Mouse (Mus musculus) testis, postnatal 10 days (tissue): ENCODE measurements around the gene Tctn1.
A peak's percentile ranks its signal among the peaks of the same experiment; 100 is the strongest.
"Not testable (repeated sequence)": the region's sequence is repeated elsewhere in the genome, so short reads cannot be mapped to it uniquely, and the experiment has no call there.

Source experiments
- DNase-seq: peaks from one replicate; pipeline ENCODE4 v3.0.0; 2021; ENCODE audit warnings: low spot score

Tctn1 gene

DNA sequence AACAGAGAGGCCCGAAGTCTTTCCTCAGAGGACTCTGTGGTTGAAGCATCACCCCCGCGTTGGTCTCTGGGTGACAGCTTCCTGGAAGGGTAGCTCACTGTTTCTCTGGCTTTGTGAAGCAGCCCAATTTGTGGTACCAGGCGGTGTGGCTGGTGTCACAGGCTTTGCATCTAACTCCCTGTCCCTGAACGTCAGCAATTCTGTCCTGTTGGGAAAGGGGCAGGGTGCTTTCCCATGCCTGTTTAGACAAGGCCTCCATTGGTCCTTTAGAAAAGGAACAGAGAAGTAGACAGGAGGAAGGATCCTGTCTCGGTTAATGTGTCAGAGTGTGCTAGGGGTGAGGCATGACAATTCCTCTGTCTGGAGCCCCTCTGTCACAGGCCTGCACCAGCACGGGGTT is 45.3 kb downstream of the Tctn1 start:
- DNase-seq: no peak

DNA sequence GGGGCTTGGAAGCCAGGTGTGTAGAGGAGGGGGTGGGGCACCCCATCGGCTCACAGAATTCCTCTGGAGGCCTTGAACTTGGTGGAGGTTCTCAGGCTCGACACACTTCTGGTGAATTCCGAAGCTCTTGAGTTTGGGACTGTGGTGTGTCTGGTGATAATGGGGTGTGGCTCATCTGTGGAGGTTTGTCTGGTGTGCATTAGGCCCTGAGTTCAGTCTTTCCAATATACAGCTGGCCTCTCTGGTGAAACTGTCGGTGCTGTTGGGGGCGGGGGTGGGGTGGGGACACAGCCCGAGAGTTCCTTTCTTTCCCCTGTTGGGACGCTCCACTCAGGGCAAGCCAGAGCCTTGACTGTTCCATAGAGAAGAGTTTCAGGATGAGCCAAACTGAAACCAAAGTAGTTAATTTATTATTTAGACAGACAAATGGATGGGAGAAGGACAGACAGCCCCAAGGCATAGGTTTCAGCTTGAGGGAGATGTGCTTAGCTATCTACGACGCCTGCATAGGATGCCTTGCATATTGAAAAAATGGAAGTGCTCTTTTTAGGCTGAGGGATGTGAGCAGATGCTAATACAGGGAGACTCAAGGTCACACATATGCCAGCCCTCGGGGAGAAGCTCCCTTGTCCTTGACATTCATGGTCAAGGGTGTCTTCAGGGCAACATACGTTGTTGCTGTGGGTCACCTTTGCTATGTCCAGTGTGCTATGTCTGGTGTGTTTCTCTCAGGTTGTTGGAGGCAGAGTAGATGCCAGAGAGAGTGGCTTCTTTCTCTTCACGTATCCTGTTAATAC is 46.0 kb downstream of the Tctn1 start:
- DNase-seq: no peak

DNA sequence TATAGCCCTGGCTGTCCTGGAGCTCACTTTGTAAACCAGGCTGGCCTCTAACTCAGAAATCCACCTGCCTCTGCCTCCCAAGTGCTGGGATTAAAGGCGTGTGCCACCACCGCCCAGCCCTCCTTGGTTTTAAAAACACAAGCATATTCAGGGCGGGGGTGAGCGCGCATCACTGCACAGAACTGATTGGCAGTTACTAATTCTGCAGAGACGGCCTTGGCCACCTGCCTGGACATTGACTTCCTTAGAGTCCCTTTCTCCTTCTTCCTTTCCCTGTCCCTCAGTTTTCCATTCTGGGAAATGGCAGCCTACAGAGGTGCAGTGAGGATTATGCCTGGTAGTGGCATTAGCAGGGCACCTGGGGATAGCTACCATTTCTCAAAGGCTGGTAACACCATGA is 46.6 kb downstream of the Tctn1 start:
- DNase-seq: no peak

DNA sequence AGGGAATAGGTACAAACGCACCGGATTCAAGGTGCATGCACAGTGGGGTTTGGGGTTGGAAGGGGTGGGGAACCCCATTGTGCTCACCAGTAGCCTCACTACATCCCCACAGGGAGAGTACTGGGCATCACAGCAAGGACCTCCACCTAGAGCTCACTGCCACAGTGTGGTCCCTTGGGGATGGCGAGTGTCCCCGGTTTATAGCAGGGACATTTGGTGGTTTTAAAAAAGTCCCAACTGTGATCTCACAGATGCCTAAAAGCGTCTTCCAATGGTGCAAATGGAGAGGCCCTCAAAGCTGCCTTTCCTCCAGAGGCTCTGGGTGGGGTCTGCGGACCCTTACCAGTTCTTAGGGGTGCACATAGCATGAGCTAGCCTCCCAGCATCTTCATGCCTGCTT is 50.4 kb downstream of the Tctn1 start:
- DNase-seq: no peak

DNA sequence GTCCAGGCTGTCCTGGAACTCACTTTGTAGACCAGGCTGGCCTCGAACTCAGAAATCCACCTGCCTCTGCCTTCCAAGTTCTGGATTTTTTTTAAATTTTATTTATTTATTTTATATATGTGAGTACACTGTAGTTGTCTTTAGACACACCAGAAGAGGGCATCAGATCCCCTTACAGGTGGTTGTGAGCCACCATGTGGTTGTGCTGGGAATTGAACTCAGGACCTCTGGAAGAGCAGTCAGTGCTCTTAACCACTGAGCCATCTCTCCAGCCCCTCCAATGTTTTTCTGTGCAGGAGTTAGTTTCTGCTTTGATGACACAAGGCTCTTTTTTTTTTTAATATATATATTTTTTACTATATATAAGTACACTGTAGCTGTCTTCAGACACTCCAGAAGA is 51.4 kb downstream of the Tctn1 start:
- DNase-seq: not testable (repeated sequence)

DNA sequence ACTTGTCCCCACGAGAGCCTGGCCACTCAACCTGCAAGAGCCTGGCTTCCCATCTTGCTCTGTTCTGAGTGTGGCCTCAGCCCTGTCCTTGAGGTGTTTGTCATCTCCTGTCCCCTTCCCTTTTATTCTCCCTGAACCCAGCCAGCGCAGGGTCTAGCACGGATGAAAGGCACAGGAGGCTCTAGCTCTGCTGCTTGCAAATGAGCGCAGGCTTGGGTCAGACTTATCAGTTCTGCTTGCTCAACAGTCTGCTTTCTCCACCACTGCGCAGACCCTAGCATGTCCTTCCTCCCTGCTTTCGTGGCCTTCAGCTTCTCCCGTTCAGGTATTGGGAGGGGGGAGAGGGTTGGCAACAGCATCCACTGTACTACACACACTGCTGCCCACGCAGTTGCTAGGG is 52.1 kb downstream of the Tctn1 start:
- DNase-seq: no peak

DNA sequence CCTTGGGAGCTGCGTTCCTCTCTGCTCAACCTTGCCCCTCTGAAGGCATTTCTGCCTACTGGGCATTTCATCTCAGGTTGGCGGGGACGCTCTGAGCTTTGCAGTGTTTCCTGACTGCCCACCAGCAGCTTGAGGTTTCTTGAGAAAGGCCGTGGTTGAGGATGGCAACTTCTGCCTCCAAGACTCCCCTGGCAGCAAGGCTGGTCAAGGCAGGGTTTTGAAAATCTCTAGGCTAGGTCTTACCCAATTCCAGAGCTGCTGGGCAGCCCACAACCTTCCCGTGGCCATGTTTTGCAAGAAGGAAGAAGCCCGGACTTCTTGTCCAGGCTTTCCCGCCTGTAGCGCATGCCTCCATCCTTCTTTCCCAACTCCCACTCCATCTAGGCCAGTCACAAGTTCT is 53.4 kb downstream of the Tctn1 start:
- DNase-seq: no peak

DNA sequence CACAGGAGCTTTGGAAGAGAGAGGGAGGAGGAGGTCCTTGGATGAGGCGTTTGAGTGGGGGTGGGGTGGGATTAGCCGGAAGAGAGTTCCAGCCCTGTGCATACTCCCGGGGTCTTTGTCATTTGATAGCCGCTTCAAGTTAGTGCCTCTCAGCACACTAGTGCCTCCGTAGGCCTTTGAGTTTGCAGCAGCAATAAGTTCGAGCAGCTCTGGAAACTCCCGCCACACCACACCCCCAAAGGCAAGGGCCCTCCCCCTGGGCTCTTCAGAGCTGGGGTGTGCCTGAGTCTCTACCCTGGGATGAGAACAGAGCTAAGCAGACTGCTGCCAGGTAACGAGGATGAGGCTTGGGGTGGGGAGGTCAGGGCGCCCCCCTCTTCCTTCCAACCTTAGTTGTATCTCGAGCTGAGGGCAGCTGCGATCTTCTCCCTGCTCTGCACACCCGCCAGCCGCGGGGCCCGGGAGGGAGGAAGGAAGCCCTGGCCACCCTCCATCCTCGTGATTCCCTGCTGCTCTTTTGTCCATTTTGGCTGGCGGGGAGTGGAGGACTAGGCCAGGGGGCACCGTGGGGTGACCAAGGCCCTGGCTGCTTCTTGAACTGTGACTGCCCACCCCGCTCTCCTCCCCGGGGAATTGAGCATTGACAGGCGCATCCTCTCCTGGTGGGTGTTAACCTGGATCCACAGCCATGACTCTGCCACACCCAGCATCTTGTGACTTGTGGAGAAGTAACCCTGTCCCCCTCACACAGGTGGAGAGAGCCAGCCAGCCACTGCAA is 54.5 kb downstream of the Tctn1 start:
- DNase-seq: peak; percentile 64

DNA sequence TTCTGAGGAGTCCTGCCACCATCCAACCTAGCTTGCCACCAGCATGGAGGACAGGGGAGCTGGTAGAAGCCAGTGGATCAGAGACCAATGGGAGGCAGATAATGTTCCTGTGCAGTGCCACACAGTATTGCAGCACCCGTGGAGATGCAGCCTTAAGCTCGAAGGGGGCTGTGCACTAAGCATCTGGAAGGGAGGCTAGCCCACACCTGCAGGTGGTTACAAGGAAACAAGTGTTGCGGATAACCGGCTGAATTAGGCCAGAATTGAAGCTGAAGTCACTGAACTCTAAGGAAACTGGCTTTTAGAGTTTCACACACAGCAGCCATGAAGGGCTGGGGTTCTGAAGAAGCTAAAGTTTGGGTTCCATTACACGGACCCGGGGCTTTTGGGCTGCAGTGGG is 55.4 kb downstream of the Tctn1 start:
- no peak for DNase-seq

DNA sequence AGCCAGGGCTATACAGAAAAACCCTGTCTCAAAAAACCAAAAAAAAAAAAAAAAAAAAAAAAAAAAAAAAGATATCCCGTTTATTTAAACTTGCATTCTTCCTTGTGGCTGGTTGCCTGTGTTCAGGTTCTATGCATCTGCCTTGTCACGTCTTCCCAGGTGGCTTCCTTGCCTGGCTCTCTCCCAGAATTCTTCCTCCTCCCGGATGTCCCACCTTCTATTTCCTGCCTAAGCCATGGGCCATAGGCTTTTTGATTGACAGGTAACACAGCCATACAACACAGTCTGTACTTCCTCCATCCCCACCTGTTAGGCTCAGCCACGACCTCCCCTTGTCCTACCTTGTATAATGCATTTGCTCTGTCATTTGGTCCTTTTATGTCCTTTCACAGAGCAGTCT is 57.8 kb downstream of the Tctn1 start, which contains the start of gene Hvcn1:
Gene Hvcn1, plus strand, starts transcription at position 330 of the 400 bp plus-strand sequence.
- no peak for DNase-seq

DNA sequence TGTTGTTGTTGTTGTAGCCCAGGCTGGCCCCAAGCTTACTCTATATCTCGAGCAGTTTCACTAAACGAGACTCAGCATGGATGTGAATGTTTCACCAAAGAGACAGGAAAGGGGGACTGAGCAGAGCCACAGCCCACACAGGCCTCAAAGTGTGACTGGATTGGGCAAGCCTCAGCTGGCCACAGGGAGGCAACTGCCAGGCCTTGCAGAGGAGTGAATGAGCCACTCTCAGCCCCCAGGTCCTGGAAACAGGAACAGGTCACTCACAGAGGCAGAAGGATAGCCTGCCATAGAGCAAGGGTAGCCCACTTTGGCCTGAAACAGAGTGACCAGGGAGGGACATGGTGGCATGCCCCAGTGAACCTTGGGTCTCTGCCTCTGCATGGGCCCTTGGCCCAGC is 60.1 kb downstream of the Tctn1 start:
- no peak for DNase-seq

DNA sequence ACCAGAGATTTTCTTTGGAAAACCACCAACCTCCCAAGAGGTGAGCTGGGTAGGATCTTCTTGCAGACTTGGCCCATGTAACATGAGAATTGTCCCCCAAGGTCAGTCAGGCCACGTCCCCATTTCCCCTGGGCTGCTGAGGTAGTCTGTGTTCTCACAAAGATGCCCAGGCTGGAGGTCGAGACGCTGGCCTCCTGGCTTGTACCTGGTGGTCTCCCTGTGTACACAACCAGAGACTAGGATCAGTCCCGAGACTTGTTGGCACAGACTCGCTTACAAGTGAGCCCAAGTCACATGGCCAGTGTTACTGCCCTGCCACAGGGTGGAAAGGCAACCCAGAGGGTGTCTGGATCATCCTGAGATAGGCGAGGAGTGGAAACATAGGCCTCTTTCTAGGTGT is 62.4 kb downstream of the Tctn1 start:
- DNase-seq: no peak

DNA sequence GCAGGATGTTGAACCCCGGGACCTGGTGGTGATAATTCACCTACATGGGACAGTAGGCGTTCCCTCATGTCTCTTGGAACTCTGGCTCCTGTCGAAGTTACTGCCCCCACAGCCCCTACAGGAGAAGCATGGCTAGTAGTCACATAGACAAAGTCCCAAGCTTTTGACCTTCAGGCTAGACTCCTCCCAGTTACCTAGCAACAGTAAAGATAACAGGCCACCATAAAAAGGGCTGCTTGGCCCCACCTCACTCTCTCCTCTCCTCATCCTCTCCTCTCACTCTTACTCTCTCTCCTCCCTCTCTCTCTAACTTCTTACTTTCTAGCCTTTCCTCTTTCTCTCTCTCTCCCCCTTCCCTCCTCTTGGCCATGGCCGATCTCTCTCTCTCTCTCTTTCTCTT is 63.4 kb downstream of the Tctn1 start:
- DNase-seq: no peak

DNA sequence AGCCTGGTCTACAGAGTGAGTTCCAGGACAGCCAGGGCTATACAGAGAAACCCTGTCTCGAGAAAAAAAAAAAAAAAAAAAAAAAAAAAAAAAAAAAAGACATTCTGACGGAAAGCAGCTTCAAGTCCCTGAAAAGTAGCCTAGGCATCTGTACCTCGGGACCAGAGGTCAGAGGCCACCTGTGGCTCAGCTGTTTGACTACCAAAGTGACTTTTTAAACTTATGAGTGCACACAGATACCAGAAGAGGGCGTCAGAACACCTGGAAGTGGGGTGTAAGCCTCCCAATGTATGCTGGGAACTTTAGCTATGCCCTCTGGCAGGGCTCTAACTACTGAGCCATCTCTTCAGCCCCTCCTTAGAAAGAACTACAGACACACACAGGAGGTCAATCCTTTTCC is 71.9 kb downstream of the Tctn1 start:
- DNase-seq: no peak

DNA sequence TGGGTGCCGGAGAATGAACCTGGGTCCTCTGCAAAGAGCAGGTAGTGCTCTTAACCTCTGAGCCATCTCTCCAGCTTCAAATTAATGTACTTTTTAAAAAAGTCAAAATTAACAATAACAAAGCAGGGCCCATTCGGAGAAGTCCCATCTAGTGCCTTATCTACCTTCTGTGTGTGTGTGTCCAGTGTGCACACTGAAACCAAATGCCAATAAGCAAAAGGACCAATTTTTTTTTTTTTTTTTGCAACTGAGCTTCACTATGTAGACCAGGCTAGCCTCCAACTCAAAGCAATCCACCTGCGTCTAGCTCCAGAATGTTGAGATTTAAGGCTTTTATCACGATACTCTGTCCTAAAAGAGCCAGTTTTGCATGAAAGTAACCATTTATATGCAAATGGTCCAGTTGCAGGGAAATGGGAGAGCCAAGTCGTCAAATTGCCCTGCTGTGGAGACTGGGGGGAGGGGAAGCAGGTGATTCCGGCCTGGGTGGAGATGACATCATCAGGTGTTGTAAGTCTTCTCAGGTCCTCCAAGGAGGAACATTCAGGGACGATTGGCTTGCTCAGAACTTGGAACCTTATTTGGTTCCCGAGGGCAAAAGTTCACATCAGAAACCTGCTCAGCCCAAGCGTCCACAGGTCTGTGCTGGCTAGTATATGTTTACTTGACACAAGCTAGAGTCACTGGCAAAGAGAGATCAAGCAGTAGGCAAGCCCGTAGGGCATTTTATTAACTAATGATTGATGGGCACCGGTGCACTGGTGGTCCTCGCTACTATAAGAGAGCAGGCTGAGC is 72.8 kb downstream of the Tctn1 start:
- no peak for DNase-seq

DNA sequence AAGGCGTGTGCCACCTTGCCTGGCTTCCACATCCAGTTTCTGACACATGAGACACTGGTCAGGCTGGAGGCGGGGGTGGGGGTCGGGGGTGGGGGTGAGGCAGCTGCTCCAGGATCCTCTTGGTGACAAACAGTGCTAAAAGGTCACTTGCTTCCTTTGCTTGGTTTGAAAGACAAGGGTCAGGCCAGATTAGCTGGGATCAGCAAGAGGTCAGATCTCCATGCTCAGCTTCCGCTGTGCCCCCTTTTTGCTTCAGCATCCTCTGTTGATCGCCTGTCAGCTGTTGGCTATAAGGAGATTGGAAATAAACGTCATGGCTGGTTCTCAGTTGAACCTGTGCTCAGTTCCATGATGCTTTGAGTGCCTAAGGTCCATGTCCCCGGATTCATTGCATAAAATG is 73.8 kb downstream of the Tctn1 start:
- no peak for DNase-seq

DNA sequence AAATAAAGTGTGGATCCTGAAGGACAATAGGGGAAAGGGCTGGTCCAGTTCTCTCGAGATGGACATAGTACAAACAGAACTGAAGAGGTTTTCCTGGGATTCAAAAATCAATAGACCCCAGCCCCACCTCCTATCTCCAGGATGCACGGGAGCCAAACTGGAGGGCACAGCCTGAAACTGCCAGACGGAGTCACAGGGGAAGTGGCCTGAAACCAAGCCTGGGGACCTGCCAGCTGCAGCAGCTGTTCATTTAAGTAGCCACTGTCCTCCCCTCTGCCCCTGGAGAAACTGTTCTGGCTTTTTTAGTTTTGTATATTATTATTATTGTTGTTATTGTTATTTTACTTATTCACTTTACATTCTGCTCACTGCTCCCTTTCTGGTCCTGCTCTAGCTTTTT is 75.1 kb downstream of the Tctn1 start:
- no peak for DNase-seq
